Mouse (Mus musculus): ENCODE data around the gene Serinc5. TPM values are rescaled to one million over a fixed set of nuclear protein-coding genes. Genes with fewer than 3 reads are reported as not detected.

Gene Serinc5
- total RNA-seq, 2 experiments from 2014 or later: 2.5 to 4.2 TPM

GRCm38 (mm10) chr13:92750976-92751518, 140.2 kb downstream of the Serinc5 start:
- peak overlapping the region; percentile 57 for H3K4me3 ChIP-seq
- intact Hi-C loops (cut with DNase I): loop anchor here (2.0 to 5.0 kb wide), 7 partner anchors 91 to 971 kb away; partner anchors contain the start of genes Cmya5 and Mtx3
- peak; percentile 74 for DNase-seq
- TF ChIP-seq CTCF (IDR thresholded peaks at IDR 0.05): peak; percentile 76
- peak overlapping the region; percentile 85 for H3K27ac ChIP-seq

GRCm38 (mm10) chr13:92751726-92752565, 141.1 kb downstream of the Serinc5 start:
- TF ChIP-seq CTCF (IDR thresholded peaks at IDR 0.05): peak; percentile 99; the same call in 1 of the 2 replicates
- Histone ChIP-seq H3K4me3 (peak overlapping the region; percentile 57), H3K27ac (peak overlapping the region; percentile 85)
- intact Hi-C loops (cut with DNase I): loop anchor here (2.0 to 5.0 kb wide), 7 partner anchors 90 to 970 kb away; partner anchors contain the start of genes Cmya5 and Mtx3
- DNase-seq: peak; percentile 93

GRCm38 (mm10) chr13:92753676-92754075, 142.8 kb downstream of the Serinc5 start:
- peak overlapping the region; percentile 78 for H3K27ac ChIP-seq
- intact Hi-C loops (cut with DNase I): loop anchor here (5.0 kb wide), 5 partner anchors 89 to 969 kb away; partner anchors contain the start of genes Cmya5 and Mtx3
- no peak for DNase-seq
- peak overlapping the region; percentile 58 for H3K4me3 ChIP-seq
- TF ChIP-seq CTCF (IDR thresholded peaks at IDR 0.05): no peak

- intact Hi-C loops (cut with DNase I): no loop called here
- Histone ChIP-seq H3K4me3 (peak overlapping the region; percentile 58), H3K27ac (peak overlapping the region; percentile 78)
- DNase-seq: no peak
- no peak for TF ChIP-seq CTCF (IDR thresholded peaks at IDR 0.05)
These were observed 144.1 kb downstream of the Serinc5 start for GRCm38 (mm10) chr13:92755036-92755435.

GRCm38 (mm10) chr13:92757972-92758585, 147.2 kb downstream of the Serinc5 start:
- no peak for DNase-seq
- Histone ChIP-seq H3K27ac (no peak overlapping the region), H3K4me3 (no peak overlapping the region)
- intact Hi-C loops (cut with DNase I): no loop called here
- no peak for TF ChIP-seq CTCF (IDR thresholded peaks at IDR 0.05)

GRCm38 (mm10) chr13:92759096-92759495, 148.2 kb downstream of the Serinc5 start:
- no peak for DNase-seq
- no peak overlapping the region for H3K27ac ChIP-seq

GRCm38 (mm10) chr13:92760519-92760918, 149.6 kb downstream of the Serinc5 start:
- DNase-seq: no peak
- intact Hi-C loops (cut with DNase I): no loop called here
- no peak for TF ChIP-seq CTCF (IDR thresholded peaks at IDR 0.05)

More at GRCm38 (mm10) chr13:92759096-92759495, 148.2 kb downstream of the Serinc5 start:
- no peak for TF ChIP-seq CTCF (IDR thresholded peaks at IDR 0.05)
- intact Hi-C loops (cut with DNase I): no loop called here
- no peak overlapping the region for H3K4me3 ChIP-seq

More at GRCm38 (mm10) chr13:92760519-92760918, 149.6 kb downstream of the Serinc5 start:
- H3K27ac ChIP-seq: no peak overlapping the region
- no peak overlapping the region for H3K4me3 ChIP-seq

Other genes starting within 250 kb of the Serinc5 start
- not detected for gene Ankrd34b, start 185.2 kb upstream of the Serinc5 start, total RNA-seq (2021)
- gene Fam151b, start 127.1 kb upstream of the Serinc5 start, total RNA-seq (2021): 1 to 10 TPM; 2.2 to 2.6 TPM
- gene Zfyve16, start 80.2 kb upstream of the Serinc5 start, total RNA-seq (2021): 1 to 10 TPM; 6.5 to 8.4 TPM
- gene Spz1, start 34.9 kb upstream of the Serinc5 start, total RNA-seq (2021): not detected
- gene Thbs4, start 183.7 kb downstream of the Serinc5 start, total RNA-seq (2021): 100 to 1,000 TPM in 1 of 2 experiments, 10 to 100 TPM in 1; 60.5 to 195 TPM
- 1 to 10 TPM; 4.3 to 4.7 TPM for gene Mtx3, start 233.7 kb downstream of the Serinc5 start, total RNA-seq (2021)